Mouse (Mus musculus): ENCODE measurements around the gene Dkkl1.
"Not testable (repeated sequence)": the region's sequence is repeated elsewhere in the genome, so short reads cannot be mapped to it uniquely, and the experiment has no call there.

Dkkl1 gene

GRCm38 (mm10) chr7:45211851-45212251 is at the start of gene Dkkl1:
Gene Dkkl1, minus strand, starts transcription at chr7:45212147.
- peak; percentile 52 for DNase-seq (ENCODE audit: low read depth, low spot score)

GRCm38 (mm10) chr7:45259281-45259680 is 47.3 kb upstream of the Dkkl1 start:
- no peak for DNase-seq (ENCODE audit: low read depth, low spot score)

GRCm38 (mm10) chr7:45257063-45257840 is 45.3 kb upstream of the Dkkl1 start:
- no peak for DNase-seq (ENCODE audit: low read depth, low spot score)

- DNase-seq (ENCODE audit: low read depth, low spot score) = not testable (repeated sequence)
These were observed 43.9 kb upstream of the Dkkl1 start for GRCm38 (mm10) chr7:45255822-45256221.

- DNase-seq (ENCODE audit: low read depth, low spot score) = no peak
These were observed 41.9 kb upstream of the Dkkl1 start for GRCm38 (mm10) chr7:45253806-45254205.

- no peak for DNase-seq (ENCODE audit: low read depth, low spot score)
These were observed 35.7 kb upstream of the Dkkl1 start for GRCm38 (mm10) chr7:45247666-45248065.

- DNase-seq (ENCODE audit: low read depth, low spot score) = no peak
These were observed 29.4 kb upstream of the Dkkl1 start for GRCm38 (mm10) chr7:45241389-45241749.

GRCm38 (mm10) chr7:45240633-45241388 is 28.9 kb upstream of the Dkkl1 start, which contains the start of gene Slc6a16:
Gene Slc6a16, plus strand, starts transcription at chr7:45241085.
- no peak for DNase-seq (ENCODE audit: low read depth, low spot score)

- DNase-seq (ENCODE audit: low read depth, low spot score) = no peak
These were observed 28.2 kb upstream of the Dkkl1 start for GRCm38 (mm10) chr7:45240109-45240508.

GRCm38 (mm10) chr7:45238723-45239496 is 27.0 kb upstream of the Dkkl1 start, which contains the start of gene Cd37:
Gene Cd37, minus strand, starts transcription at chr7:45239115.
- peak; percentile 12 for DNase-seq (ENCODE audit: low read depth, low spot score)

GRCm38 (mm10) chr7:45237747-45238699 is 26.1 kb upstream of the Dkkl1 start:
- DNase-seq (ENCODE audit: low read depth, low spot score) = no peak

GRCm38 (mm10) chr7:45235656-45236180 is 23.8 kb upstream of the Dkkl1 start:
- DNase-seq (ENCODE audit: low read depth, low spot score) = no peak

GRCm38 (mm10) chr7:45234922-45235571 is 23.1 kb upstream of the Dkkl1 start:
- no peak for DNase-seq (ENCODE audit: low read depth, low spot score)

GRCm38 (mm10) chr7:45234333-45234841 is 22.4 kb upstream of the Dkkl1 start:
- no peak for DNase-seq (ENCODE audit: low read depth, low spot score)

- no peak for DNase-seq (ENCODE audit: low read depth, low spot score)
These were observed 21.8 kb upstream of the Dkkl1 start for GRCm38 (mm10) chr7:45233580-45234332.

GRCm38 (mm10) chr7:45232716-45233465 is 20.9 kb upstream of the Dkkl1 start:
- DNase-seq (ENCODE audit: low read depth, low spot score) = no peak

- no peak for DNase-seq (ENCODE audit: low read depth, low spot score)
These were observed 20.0 kb upstream of the Dkkl1 start for GRCm38 (mm10) chr7:45231941-45232340.

- DNase-seq (ENCODE audit: low read depth, low spot score) = no peak
These were observed 19.2 kb upstream of the Dkkl1 start for GRCm38 (mm10) chr7:45231192-45231591.
